Comparison of ENCODE assay signal across 18 mouse cellular contexts in genomic region chr19:25433169-25433690, GRCm38 (mm10).
DNase-seq lines count a peak whose midpoint lies in the region; ATAC-seq and TF ChIP-seq lines count a peak whose summit lies in the region.
"Had no signal": no experiment of that assay in that cellular context is flagged by ENCODE, and none has a peak within 500 bp of the region (broad histone marks: within the 10 kb centered on the region; RNA-seq: fewer than 3 reads in every experiment).

No protein-coding gene starts in this region.

- no peak overlapping the region for H3K9ac ChIP-seq in kidney, postnatal 0 days (ENCODE audit: low read depth, low read length)
- no peak overlapping the region for H3K9ac ChIP-seq in kidney, embryonic 14.5 days (ENCODE audit: low read depth, low read length)
- no peak overlapping the region for H3K9ac ChIP-seq in neural tube, embryonic 15.5 days (replicated peaks)
- H3K9ac ChIP-seq: forebrain, postnatal 0 days; midbrain, embryonic 13.5 days had no signal

- peak; percentile 85 for ATAC-seq in frontal cortex, adult (ENCODE audit: low TSS enrichment)
- no peak for ATAC-seq in kidney, postnatal 0 days (replicated peaks; ENCODE audit: low FRiP score, low read depth)
- ATAC-seq in kidney, embryonic 14.5 days (ENCODE audit: low FRiP score, low TSS enrichment): no peak
- ATAC-seq in neural tube, embryonic 15.5 days (ENCODE audit: low FRiP score): no peak
- ATAC-seq in inflammation-experienced regulatory T-cells, adult 6 months: no peak
- ATAC-seq: CD4-positive, CD25-positive, alpha-beta regulatory T cell, adult 4 months; forebrain, postnatal 0 days; midbrain, embryonic 13.5 days; Patski had no signal

- H3K27ac ChIP-seq in kidney, postnatal 0 days: 0 out of 2 replicates have a peak overlapping the region, but pooled peaks have one; percentile 2
- no peak overlapping the region for H3K27ac ChIP-seq in kidney, embryonic 14.5 days (ENCODE audit: low read depth, low read length)
- H3K27ac ChIP-seq in neural tube, embryonic 15.5 days (replicated peaks): no peak overlapping the region
- H3K27ac ChIP-seq: forebrain, embryonic 10.5 days; midbrain, embryonic 13.5 days had no signal

- H3K36me3 ChIP-seq in kidney, postnatal 0 days (ENCODE audit: insufficient read depth, low read length): peaks cover 39% of the 10 kb centered on the region
- H3K36me3 ChIP-seq in kidney, embryonic 14.5 days (ENCODE audit: control insufficient read depth, insufficient read depth, low read length): peaks cover 34% of the 10 kb centered on the region
- H3K36me3 ChIP-seq in neural tube, embryonic 15.5 days: no peaks in the 10 kb centered on the region
- H3K36me3 ChIP-seq: midbrain, embryonic 13.5 days had no signal

- no peaks in the 10 kb centered on the region for H3K27me3 ChIP-seq in kidney, postnatal 0 days (ENCODE audit: insufficient read depth, low read length)
- no peaks in the 10 kb centered on the region for H3K27me3 ChIP-seq in kidney, embryonic 14.5 days (ENCODE audit: control insufficient read depth, insufficient read depth, low read length)
- no peaks in the 10 kb centered on the region for H3K27me3 ChIP-seq in neural tube, embryonic 15.5 days (replicated peaks)
- H3K27me3 ChIP-seq: midbrain, embryonic 13.5 days; Patski had no signal

- H3K4me3 ChIP-seq in kidney, postnatal 0 days (replicated peaks; ENCODE audit: low read depth, low read length): no peak overlapping the region
- H3K4me3 ChIP-seq in kidney, embryonic 14.5 days (ENCODE audit: low read length): no peak overlapping the region
- no peak overlapping the region for H3K4me3 ChIP-seq in neural tube, embryonic 15.5 days (replicated peaks)
- H3K4me3 ChIP-seq: forebrain, embryonic 10.5 days; midbrain, embryonic 13.5 days had no signal

- no peaks in the 10 kb centered on the region for H3K4me1 ChIP-seq in kidney, postnatal 0 days (replicated peaks; ENCODE audit: insufficient read depth, low read length)
- peaks cover 5% of the 10 kb centered on the region; the same call in 1 of the 2 replicates for H3K4me1 ChIP-seq in kidney, embryonic 14.5 days (ENCODE audit: control insufficient read depth, insufficient read depth, low read length)
- H3K4me1 ChIP-seq in neural tube, embryonic 15.5 days: peaks cover 6% of the 10 kb centered on the region; the same call in 1 of the 2 replicates

- DNase-seq in frontal cortex, postnatal 36 days (ENCODE audit: low spot score in 2 of 2): no peak
- DNase-seq in kidney, postnatal 0 days (ENCODE audit: low spot score): no peak
- peak; percentile 17 for DNase-seq in neural tube, embryonic 10.5 days (ENCODE audit: extremely low spot score, low spot score)
- peak; percentile 27 for DNase-seq in retina, postnatal 1 day
- DNase-seq: adrenal gland, postnatal 10 days; cerebellum, adult 11 months; forebrain, postnatal 0 days; kidney, adult 8-10 months; lung, adult 18-20 months; thymus, postnatal 14 days had no signal

- H3K4me2 ChIP-seq in kidney, postnatal 0 days (ENCODE audit: low read length): no peak overlapping the region
- no peak overlapping the region for H3K4me2 ChIP-seq in kidney, embryonic 14.5 days (replicated peaks; ENCODE audit: low read depth, low read length)
- no peak overlapping the region for H3K4me2 ChIP-seq in neural tube, embryonic 15.5 days
- H3K4me2 ChIP-seq: midbrain, embryonic 13.5 days had no signal

- TF ChIP-seq CTCF in kidney, postnatal 0 days (IDR thresholded peaks at IDR 0.05; ENCODE audit: low read depth): no peak

- H3K9me3 ChIP-seq in kidney, postnatal 0 days (replicated peaks; ENCODE audit: low read length): no peaks in the 10 kb centered on the region
- no peaks in the 10 kb centered on the region for H3K9me3 ChIP-seq in kidney, embryonic 14.5 days (ENCODE audit: control insufficient read depth, low read length)
- no peaks in the 10 kb centered on the region for H3K9me3 ChIP-seq in neural tube, embryonic 15.5 days (replicated peaks)
- H3K9me3 ChIP-seq: forebrain, embryonic 10.5 days; midbrain, embryonic 13.5 days had no signal

- 62% methylated on average over 7 of the region's 7 CpGs for WGBS in kidney, postnatal 0 days
- WGBS in kidney, embryonic 14.5 days: 69% methylated on average over 7 of the region's 7 CpGs
- 59% methylated on average over 7 of the region's 7 CpGs for WGBS in neural tube, embryonic 15.5 days

Comparison
In these comparisons a context has a peak if more than half of its experiments do, and no peak if none do; other contexts are left out.
1. DNase-seq: peak in neural tube, embryonic 10.5 days (single experiment) and retina, postnatal 1 day (single experiment); none in frontal cortex, postnatal 36 days (0 of 2) and kidney, postnatal 0 days (single experiment).